Mouse (Mus musculus): ENCODE measurements around the gene Themis. TPM values are rescaled to one million over a fixed set of nuclear protein-coding genes. Genes with fewer than 3 reads are reported as not detected.
A peak's percentile ranks its signal among the peaks of the same experiment; 100 is the strongest.

The Themis gene
- polyA plus RNA-seq (2014; fragmentation: Nextera tagmentation; extraction: Ambion mirVana), result not detected in 2 replicates

DNA sequence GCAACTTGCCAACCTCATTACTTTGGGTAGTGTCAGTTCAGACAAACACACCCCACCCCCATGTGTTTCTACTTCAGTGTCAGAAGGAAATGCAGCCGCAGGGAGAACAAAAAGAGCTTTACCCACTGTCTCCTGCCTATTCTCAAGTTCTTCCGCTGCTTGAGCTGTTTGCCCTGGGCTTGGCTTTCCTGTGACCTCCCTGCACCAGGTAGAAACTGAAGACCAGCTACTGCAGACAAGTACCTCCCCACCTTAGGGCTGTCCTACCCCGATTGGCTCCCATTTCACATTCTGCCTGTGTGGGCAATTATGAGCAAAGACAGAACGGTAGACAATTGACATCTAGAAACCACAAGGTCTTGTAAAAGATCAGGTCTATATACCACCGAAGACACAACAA is at the start of gene Themis:
TSS of gene Themis (plus strand) at position 100 of the 400 bp plus-strand sequence.
- no peak within 1 kb of the TSS for H3K4me3 ChIP-seq (ENCODE audit: low read depth, low read length)
- no peak within 1 kb of the TSS for H3K27ac ChIP-seq (ENCODE audit: low read depth)
- DNase-seq (no peak), ATAC-seq (ENCODE audit: insufficient read depth) (no peak)
- WGBS, result 56% methylated on average over 5 of the region's 5 CpGs
- no peaks in the 10 kb centered on the region for H3K4me1 ChIP-seq (ENCODE audit: insufficient read depth)
- H3K9me3 ChIP-seq (ENCODE audit: low read depth, low read length), result no peaks in the 10 kb centered on the region
- no peaks in the 10 kb centered on the region for H3K27me3 ChIP-seq (ENCODE audit: insufficient read depth, low read length)
- TF ChIP-seq CTCF (IDR thresholded peaks at IDR 0.05; ENCODE audit: low read depth), result no peak
- no peak within 1 kb of the TSS for H3K4me2 ChIP-seq
- H3K36me3 ChIP-seq (ENCODE audit: insufficient read depth), result no peaks in the 10 kb centered on the region
- no peak within 1 kb of the TSS for H3K9ac ChIP-seq

- no peak for TF ChIP-seq CTCF (IDR thresholded peaks at IDR 0.05; ENCODE audit: low read depth)
- Histone ChIP-seq H3K4me3 (ENCODE audit: low read depth, low read length) (no peak overlapping the region), H3K4me1 (ENCODE audit: insufficient read depth) (no peaks in the 10 kb centered on the region), H3K36me3 (ENCODE audit: insufficient read depth) (no peaks in the 10 kb centered on the region), H3K27me3 (ENCODE audit: insufficient read depth, low read length) (no peaks in the 10 kb centered on the region), H3K4me2 (no peak overlapping the region), H3K27ac (ENCODE audit: low read depth) (no peak overlapping the region), H3K9me3 (ENCODE audit: low read depth, low read length) (no peaks in the 10 kb centered on the region), H3K9ac (no peak overlapping the region)
- ATAC-seq (ENCODE audit: insufficient read depth) (no peak), DNase-seq (no peak)
- 84% methylated on average over 1 of the region's 1 CpGs for WGBS
These were observed 48.7 kb upstream of the Themis start for GRCm38 (mm10) chr10:28619415-28619814.

GRCm38 (mm10) chr10:28636096-28636495 is 32.1 kb upstream of the Themis start:
- Histone ChIP-seq H3K27me3 (ENCODE audit: insufficient read depth, low read length) (no peaks in the 10 kb centered on the region), H3K4me2 (no peak overlapping the region), H3K9ac (no peak overlapping the region), H3K4me1 (ENCODE audit: insufficient read depth) (no peaks in the 10 kb centered on the region), H3K9me3 (ENCODE audit: low read depth, low read length) (no peaks in the 10 kb centered on the region), H3K4me3 (ENCODE audit: low read depth, low read length) (no peak overlapping the region), H3K27ac (ENCODE audit: low read depth) (no peak overlapping the region), H3K36me3 (ENCODE audit: insufficient read depth) (no peaks in the 10 kb centered on the region)
- no peak for DNase-seq
- ATAC-seq (ENCODE audit: insufficient read depth), result no peak
- no peak for TF ChIP-seq CTCF (IDR thresholded peaks at IDR 0.05; ENCODE audit: low read depth)

- 76% methylated on average over 2 of the region's 2 CpGs for WGBS
- TF ChIP-seq CTCF (IDR thresholded peaks at IDR 0.05; ENCODE audit: low read depth), result no peak
- H3K4me1 ChIP-seq (ENCODE audit: insufficient read depth), result no peaks in the 10 kb centered on the region
These were observed 26.3 kb upstream of the Themis start for GRCm38 (mm10) chr10:28641887-28642286.

GRCm38 (mm10) chr10:28647855-28648254 is 20.3 kb upstream of the Themis start:
- no peak for ATAC-seq (ENCODE audit: insufficient read depth)
- no peak for TF ChIP-seq CTCF (IDR thresholded peaks at IDR 0.05; ENCODE audit: low read depth)
- no peaks in the 10 kb centered on the region for H3K9me3 ChIP-seq (ENCODE audit: low read depth, low read length)
- DNase-seq, result no peak
- no peak overlapping the region for H3K9ac ChIP-seq
- no peaks in the 10 kb centered on the region for H3K4me1 ChIP-seq (ENCODE audit: insufficient read depth)
- H3K4me2 ChIP-seq, result no peak overlapping the region
- 89% methylated on average over 2 of the region's 2 CpGs for WGBS
- H3K27ac ChIP-seq (ENCODE audit: low read depth), result no peak overlapping the region
- no peaks in the 10 kb centered on the region for H3K36me3 ChIP-seq (ENCODE audit: insufficient read depth)
- H3K4me3 ChIP-seq (ENCODE audit: low read depth, low read length), result no peak overlapping the region
- no peaks in the 10 kb centered on the region for H3K27me3 ChIP-seq (ENCODE audit: insufficient read depth, low read length)

More at GRCm38 (mm10) chr10:28641887-28642286, 26.3 kb upstream of the Themis start:
- H3K9ac ChIP-seq, result no peak overlapping the region
- H3K4me3 ChIP-seq (ENCODE audit: low read depth, low read length), result no peak overlapping the region
- no peaks in the 10 kb centered on the region for H3K36me3 ChIP-seq (ENCODE audit: insufficient read depth)
- H3K9me3 ChIP-seq (ENCODE audit: low read depth, low read length), result no peaks in the 10 kb centered on the region
- H3K27me3 ChIP-seq (ENCODE audit: insufficient read depth, low read length), result no peaks in the 10 kb centered on the region
- H3K4me2 ChIP-seq, result no peak overlapping the region
- ATAC-seq (ENCODE audit: insufficient read depth) (no peak), DNase-seq (no peak)
- H3K27ac ChIP-seq (ENCODE audit: low read depth), result no peak overlapping the region

- no peaks in the 10 kb centered on the region for H3K4me1 ChIP-seq (ENCODE audit: insufficient read depth)
- H3K27ac ChIP-seq (ENCODE audit: low read depth), result no peak overlapping the region
- H3K4me2 ChIP-seq, result no peak overlapping the region
- 64% methylated on average over 6 of the region's 6 CpGs for WGBS
- H3K9me3 ChIP-seq (ENCODE audit: low read depth, low read length), result no peaks in the 10 kb centered on the region
- H3K4me3 ChIP-seq (ENCODE audit: low read depth, low read length), result no peak overlapping the region
- no peaks in the 10 kb centered on the region for H3K27me3 ChIP-seq (ENCODE audit: insufficient read depth, low read length)
- H3K36me3 ChIP-seq (ENCODE audit: insufficient read depth), result no peaks in the 10 kb centered on the region
- DNase-seq (no peak), ATAC-seq (ENCODE audit: insufficient read depth) (no peak)
- no peak overlapping the region for H3K9ac ChIP-seq
- no peak for TF ChIP-seq CTCF (IDR thresholded peaks at IDR 0.05; ENCODE audit: low read depth)
These were observed 18.9 kb upstream of the Themis start for GRCm38 (mm10) chr10:28649109-28649899.

DNA sequence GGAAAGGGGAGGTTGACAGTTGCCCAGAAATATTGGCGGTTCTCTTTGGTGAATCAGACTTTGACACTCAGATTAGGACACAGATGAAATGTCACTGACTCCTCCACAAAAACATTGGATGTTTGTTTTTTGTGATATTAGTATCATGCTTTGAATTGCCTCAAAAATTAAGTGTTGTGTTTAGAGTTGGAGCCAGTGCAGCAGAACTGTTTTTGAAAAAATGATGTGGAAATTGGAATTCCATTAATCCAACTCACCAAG is 18.3 kb upstream of the Themis start:
- Histone ChIP-seq H3K27me3 (ENCODE audit: insufficient read depth, low read length) (no peaks in the 10 kb centered on the region), H3K4me1 (ENCODE audit: insufficient read depth) (no peaks in the 10 kb centered on the region), H3K4me2 (no peak overlapping the region), H3K4me3 (ENCODE audit: low read depth, low read length) (no peak overlapping the region), H3K9ac (no peak overlapping the region), H3K9me3 (ENCODE audit: low read depth, low read length) (no peaks in the 10 kb centered on the region), H3K27ac (ENCODE audit: low read depth) (no peak overlapping the region), H3K36me3 (ENCODE audit: insufficient read depth) (no peaks in the 10 kb centered on the region)
- TF ChIP-seq CTCF (IDR thresholded peaks at IDR 0.05; ENCODE audit: low read depth), result no peak
- peak; percentile 9 for DNase-seq
- 26% methylated on average over 1 of the region's 1 CpGs for WGBS
- no peak for ATAC-seq (ENCODE audit: insufficient read depth)

Data from lung, embryonic 14.5 days (tissue).